Mouse (Mus musculus): ENCODE measurements around the gene Pou2f1.

Gene Pou2f1

DNA sequence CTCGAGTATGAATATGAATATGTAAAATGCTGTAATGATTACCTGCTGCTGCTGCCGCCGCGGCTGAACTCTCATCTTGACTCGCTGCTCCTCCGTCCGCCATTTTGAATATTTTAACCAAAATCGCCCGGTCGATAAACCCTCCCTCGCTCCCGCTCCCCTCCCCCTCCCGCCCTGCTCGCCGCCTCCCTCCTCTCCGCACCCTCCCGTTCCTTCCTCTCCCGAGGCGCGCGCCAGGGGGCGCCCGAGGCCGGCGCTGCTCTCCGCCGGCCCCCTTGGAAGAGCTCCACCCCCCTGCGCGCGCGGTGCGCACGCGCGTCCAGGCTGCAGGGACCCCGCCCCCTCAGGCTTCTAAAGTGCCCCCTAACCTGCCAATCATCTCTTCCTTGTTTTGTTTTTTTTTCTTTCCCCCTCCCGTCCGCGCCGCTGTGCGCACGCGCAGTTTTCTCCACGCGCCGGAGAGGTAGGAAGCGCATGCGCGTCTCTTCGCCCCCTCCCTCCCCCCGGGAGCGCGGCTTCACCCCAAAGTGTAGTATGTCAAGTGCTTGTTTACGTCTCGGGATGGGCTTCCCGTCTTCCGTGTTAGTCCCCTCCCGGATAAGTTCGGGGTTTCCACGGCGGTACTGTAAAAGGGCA is at the start of gene Pou2f1:
TSS of gene Pou2f1 (minus strand) at position 159 of the 636 bp plus-strand sequence.
- DNase-seq (ENCODE audit: low spot score in 2 of 2), result peak; percentile 93 to 95

DNA sequence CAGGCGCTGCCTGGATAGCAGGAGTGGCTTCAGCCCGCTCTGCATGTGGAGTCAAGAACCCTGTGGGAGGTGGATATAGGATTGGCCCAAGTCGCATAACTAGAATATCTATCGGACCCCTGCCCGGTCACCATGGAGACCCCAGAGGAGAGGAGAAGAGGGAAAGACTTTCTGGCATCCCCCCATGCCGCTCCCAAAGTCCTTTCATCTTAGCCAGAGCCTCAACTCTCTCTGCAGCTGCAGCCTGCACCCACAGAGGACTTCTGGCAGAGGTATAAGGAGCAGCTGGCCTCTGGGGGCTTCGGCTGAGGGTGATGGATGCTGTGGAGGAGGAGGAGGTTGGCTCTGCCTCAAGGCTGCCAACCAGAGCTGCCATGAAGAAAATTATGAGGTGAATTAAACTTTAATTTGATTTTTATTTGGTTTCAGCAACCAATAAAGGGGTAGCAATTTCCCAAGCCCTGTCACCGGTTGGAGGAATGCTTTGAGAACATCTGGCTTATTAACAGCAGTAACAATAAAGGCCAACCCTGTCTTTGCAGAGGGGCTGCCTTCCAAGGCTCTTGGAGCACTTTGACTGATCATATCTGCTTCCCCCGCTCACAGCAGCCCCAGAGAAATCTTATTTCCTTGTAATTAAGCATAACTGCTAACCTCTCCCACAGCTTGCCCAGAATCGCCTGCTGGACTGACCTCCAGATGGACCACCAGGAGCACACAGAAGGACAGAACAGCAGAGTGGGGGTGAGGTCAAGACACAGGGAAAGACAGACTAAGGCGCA is 46.8 kb upstream of the Pou2f1 start:
- DNase-seq (ENCODE audit: low spot score in 2 of 2), result peak in 1 of 2 experiments; percentile 7

DNA sequence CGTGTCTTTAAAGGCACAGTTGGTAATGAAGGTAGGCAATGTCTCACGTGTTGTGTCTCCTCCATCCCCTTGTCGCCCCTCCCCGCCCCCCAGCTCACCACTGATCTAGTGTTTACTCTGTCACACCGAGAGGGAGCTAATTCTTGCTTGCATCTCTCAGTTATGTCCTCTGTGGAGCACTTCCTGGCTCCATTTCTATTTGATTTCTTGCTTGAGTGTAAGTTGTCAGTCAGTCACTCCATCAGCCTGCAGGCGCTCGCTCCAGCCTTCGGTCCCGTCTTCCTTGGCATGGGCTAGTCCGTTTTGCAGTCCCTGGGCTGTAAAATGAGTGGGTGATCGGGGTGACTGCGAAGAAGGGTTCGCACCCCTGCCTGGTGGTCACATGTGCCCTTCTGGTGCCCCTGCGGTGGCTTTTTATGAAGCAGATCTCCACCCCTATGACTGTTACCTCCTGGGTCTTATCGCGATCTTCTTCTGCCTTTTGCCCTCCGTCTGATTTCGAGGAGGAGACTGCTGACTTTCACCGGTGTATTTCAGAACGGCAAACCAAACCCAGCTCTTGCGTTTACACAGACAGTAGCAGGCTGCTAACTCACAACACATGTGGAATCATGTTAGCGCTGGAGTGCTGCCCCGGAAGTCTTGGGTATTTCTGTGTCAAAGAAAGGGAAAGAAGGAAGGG is 45.9 kb upstream of the Pou2f1 start:
- no peak for DNase-seq (ENCODE audit: low spot score in 2 of 2)

DNA sequence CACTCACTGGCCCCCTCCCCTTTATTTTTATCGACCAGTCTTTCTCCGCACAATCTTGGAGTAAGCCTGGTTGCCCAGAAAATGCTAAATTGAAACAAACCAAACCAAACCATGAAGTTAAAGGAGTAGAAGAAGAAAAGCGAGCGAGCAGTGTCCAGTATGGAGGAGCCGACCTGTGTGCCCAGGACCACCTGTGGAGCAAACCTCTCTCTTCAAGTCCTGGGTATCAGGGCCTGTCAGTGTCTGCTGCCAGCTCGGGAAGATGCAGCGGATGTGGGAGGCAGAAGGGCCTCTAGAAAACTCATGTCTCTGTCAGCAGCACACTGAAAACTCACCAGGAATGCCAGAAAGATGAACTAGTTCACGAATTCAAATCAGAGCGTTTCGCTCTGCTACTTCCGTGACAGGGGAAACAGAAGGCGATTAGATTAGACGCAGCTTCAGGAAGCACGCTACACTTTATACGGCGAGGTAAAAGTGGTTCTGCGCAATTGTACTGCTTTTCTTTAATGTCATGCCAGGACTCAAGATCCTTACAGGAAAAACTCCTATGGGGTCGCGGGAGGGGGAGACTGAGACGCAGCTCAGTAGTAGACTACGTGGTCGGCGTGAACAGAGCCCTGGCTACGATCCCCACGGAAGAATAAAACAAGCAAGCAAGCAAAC is 45.2 kb upstream of the Pou2f1 start:
- peak in 1 of 2 experiments; percentile 7 for DNase-seq (ENCODE audit: low spot score in 2 of 2)

DNA sequence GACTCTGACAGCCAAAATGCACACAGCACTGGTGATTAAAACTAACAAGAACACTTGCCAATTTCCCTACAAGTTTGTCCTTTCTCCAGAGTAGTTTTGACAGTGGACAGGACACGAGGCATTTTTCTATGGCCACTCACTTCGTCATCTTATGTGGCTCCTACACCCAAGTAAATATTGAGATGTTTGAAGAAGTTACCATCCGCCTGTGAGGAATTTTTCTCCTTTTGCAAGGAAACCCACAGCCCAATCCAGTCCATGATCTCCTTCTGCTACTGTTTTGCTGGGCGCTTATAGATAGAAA is 43.4 kb upstream of the Pou2f1 start:
- no peak for DNase-seq (ENCODE audit: low spot score in 2 of 2)

DNA sequence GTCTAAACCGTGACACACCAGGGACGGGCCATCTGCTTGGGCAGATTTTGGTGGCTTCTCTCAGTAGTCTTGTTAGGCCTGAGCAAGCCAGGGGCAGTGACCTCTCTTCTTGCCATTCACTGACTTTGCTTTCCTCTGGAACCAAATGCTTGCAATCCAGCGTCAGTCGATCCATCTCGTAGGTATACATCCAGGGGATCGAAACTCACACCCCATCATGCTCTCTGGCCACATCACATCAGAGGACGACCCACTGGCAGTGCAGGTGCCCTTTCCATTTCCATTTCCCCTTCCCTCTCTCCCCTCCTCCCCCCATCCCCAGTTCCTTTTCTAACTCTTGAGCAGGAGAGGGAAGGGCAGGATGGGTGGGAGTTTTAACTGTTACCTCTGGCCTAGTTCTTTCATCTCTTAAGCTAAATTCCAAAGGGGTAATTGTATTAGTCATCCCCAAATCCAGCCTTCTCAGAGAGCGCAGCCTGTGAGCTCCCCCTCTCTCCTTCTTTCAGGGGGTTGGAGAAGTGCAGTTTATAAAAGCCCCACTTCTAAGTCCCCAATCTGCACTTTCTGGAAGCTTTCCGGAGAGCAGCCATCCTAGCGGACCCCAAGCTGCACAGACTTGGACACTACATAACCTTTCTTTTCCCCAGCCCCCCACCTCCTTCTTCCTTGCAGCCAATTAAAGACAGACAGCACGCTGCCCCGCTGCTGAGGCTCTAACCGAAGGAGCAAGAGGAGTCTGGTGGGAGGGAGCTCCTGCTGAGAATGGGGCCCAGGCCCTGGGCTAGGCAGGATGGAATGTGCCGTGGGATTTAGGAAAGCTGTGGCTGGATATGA is 42.8 kb upstream of the Pou2f1 start:
- no peak for DNase-seq (ENCODE audit: low spot score in 2 of 2)

DNA sequence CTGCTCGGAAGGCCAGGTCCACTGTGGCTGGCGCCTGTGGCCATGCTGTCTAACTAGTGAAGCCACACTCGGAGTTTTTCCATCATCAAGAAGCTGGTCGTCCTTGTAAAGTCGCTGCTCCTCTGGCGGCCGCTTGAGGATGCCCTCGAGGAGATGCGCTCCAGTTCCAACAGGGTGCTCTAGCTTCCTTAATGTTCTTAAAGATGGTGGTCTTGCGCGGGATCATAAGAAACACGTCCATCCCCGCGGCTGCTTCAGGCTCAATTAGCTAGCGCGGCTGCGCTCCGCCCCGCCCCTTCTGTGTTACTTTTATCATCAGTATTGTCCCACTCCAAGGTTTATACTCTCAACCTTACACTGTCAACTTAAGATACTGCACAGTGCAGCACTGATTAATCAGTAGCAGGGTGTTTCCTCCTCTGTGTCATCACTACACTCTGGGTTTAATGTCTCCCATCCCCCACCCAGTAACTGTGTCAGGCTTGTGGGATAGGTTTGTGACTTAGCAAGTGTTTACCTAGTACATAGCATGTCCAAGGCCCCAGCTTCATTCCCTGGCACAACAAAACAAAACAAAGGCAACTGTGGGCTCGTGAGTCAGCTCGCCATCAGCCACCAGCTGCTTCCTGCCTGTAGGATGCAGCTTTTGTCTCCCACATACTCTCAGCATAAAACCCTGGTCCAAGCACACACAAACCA is 41.1 kb upstream of the Pou2f1 start:
- peak in 1 of 2 experiments; percentile 5 for DNase-seq (ENCODE audit: low spot score in 2 of 2)

DNA sequence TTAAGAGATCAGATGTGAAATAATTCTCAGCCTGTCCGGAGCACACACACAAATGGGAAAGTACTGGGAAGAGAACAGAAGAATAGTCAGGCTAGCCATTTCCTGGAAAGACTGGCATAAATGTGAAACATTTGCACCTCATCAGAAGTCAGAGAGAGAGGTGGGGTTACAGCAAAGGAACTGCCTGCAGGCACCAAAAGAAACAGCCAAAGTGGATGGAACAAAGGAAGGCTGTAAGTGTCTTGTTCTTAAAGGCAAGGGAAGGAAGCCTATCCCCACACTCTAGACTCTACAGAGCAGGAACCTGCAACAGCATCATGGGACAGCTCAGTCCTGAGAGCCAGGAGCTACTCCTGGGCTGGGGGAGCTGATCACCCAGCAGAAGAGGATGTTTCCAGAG is 39.0 kb upstream of the Pou2f1 start:
- DNase-seq (ENCODE audit: low spot score in 2 of 2), result no peak

DNA sequence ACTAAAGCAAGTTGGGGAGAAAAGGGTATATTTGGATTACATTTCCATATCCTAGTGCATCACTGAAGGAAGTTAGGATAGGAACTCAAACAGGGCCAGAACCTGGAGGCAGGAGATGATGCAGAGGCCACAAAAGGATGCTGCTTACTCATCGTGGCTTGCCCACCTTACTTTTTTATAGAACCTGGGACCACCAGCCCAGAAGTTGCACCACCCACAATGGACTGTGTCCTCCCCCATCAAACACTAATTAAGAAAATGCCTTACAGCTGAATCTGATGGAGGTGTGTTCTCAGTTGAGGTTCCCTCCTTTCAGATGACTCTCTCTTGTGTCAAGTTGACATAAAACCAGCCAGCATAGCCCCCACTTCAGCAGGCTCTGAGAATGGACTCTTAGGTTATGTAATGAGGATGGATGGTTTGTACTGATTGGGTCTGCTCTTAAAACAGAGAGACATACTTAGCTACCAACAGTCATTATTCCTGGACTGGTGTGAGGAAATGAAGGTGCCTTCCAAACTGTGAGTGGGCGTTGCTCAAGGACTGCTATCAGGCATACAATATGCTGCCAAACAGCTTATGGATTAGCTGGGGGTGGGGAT is 36.4 kb upstream of the Pou2f1 start:
- no peak for DNase-seq (ENCODE audit: low spot score in 2 of 2)

DNA sequence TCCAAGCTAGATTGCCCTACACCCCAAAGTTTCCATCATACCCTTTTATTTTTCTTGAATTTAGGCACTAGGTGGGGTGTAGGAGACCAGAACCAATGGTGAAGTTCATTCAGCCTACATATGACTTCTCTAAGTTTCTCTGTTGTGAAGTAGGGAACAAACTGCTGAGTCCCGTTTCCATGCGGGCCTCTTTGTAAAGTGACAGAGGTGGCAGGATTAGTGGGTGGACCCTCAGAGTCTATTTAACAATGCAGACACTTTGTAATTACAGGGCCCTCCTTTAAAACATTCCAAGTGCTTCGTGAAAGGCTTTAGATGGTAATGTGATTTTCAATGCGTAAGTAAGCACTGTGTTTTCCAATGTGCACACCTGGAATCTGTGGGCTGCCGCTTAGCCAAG is 32.6 kb upstream of the Pou2f1 start:
- no peak for DNase-seq (ENCODE audit: low spot score in 2 of 2)

DNA sequence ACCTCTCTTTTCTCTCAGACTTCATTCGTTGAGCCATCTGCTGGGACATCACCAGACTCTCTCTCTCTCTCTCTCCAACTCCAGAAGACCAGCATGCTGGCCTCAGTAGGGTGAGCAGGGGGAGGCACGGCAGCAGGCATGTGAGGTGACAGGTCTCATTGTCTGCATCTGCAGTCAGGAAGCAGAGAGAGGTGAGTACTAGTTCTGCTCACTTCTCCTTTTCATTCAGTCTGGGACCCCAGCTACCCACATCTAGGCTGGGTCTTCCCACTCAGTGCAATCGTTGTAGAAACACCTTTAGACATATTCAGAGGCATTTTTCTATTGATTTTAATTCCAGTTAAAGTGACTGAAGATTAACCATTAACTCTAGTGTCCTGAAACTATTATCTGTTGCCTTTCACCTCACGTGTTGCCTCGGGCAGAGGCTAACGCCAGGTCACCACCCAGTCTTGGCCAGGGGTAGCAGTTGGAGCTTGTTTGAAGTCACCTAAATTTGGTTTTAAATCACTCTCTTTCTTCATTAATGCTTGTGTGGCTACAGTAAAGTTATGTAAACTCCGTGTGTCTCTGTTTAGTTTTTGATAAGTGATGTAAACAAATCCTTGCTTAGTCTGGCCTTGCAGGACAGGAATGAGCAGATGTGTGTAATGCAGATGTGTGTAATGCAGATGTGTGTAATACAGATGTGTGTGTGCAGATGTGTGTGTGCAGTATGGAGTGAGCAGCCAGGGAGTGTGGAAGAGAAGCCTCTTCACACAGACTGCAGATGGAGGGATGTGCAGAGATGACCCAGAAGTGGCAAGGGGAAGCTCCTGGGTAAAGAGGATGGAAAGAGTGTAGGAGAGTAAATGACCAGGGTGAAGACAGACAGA is 29.4 kb upstream of the Pou2f1 start:
- DNase-seq (ENCODE audit: low spot score in 2 of 2), result no peak

DNA sequence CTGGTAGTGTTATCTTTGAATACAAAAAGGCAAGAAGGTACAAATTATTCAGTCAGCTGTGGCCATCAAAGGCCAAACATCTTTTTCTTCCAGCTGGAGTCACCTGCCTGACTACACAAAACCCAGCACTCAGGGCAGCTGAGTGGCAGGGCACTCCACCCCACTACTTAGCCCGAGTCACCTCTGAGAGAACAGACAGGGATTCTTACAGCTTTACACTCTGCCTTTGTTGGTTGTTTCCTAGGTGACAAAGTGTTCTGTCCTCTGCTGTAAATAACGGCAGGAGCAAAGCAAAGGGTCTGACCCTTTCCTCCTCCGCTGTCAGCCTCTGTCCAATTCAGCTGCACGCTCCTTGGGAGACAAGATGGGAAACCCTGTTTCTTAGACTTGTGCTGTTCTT is 21.5 kb upstream of the Pou2f1 start:
- no peak for DNase-seq (ENCODE audit: low spot score in 2 of 2)

DNA sequence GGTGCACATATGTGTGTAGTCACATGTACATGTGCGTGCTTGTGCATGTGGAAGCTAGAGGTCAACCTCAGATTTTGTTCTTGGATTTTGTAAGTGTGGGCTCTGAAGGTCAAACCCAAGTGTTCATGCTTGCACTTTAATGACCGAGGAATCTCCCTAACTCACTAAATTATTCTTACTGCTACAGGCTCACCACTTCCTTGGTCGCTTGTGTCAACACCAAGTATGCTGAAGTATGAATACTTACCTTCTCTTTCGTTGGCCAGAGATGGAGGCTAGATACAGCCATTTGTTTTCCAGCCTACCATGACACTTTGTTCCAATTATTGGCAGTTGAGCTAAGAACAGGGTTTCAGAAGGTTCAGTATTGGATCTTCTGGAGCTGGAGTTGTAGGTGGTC is 14.7 kb upstream of the Pou2f1 start:
- no peak for DNase-seq (ENCODE audit: low spot score in 2 of 2)

DNA sequence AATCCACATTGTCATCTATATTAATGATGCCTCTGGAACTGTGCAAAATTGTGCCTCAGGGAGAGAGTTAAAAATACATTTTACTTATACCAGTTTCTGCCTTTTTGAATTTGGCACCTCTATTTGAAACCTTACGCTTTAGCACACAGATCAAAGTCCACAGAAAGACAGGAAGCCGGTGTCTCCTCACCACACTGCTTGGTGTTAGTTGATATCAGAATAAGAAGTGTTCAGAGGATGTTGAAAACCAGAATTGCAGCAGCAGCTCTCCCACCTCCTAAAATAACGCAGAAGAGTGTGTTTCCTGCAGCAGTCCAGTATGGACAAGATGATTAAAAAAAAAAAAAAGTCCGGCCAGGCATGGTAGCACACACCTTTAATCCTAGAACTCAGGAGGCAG is 13.8 kb upstream of the Pou2f1 start:
- DNase-seq (ENCODE audit: low spot score in 2 of 2), result no peak

DNA sequence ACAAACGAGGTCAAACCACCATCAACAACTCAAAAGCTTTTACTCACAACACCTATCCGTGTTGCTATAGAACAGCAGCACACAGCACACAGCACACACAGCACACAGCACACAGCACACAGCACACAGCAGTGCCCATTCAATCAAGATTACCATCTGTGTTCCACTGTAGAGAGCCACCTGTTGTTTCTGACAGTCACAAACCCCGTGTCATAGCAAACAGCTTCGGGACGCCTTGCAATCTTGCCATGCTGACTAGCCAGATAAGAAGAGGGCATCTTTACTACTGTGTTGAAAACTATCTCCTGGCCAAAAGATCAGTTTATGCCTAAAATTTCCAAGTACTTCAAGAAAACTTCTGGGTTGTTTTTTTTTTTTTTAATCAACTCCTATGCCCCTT is 12.1 kb upstream of the Pou2f1 start:
- no peak for DNase-seq (ENCODE audit: low spot score in 2 of 2)

DNA sequence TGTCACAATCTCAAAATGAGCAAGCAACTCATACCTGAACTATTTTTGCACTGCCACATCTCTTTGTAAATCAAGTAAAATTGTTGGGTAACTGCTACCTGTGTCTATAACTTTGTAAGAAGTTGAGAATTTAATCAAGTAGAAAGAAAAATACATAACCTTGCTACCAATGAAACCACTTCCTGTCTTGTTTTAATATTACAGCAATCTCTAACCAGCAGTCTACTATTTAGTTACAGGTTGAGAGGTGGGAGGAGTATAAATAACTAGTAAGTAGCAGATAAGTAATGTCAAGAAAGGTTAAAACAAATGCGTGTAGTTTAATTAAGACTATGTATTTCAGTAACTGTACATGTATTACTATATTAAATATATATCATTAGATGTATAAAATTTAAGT is 7.6 kb upstream of the Pou2f1 start:
- no peak for DNase-seq (ENCODE audit: low spot score in 2 of 2)

DNA sequence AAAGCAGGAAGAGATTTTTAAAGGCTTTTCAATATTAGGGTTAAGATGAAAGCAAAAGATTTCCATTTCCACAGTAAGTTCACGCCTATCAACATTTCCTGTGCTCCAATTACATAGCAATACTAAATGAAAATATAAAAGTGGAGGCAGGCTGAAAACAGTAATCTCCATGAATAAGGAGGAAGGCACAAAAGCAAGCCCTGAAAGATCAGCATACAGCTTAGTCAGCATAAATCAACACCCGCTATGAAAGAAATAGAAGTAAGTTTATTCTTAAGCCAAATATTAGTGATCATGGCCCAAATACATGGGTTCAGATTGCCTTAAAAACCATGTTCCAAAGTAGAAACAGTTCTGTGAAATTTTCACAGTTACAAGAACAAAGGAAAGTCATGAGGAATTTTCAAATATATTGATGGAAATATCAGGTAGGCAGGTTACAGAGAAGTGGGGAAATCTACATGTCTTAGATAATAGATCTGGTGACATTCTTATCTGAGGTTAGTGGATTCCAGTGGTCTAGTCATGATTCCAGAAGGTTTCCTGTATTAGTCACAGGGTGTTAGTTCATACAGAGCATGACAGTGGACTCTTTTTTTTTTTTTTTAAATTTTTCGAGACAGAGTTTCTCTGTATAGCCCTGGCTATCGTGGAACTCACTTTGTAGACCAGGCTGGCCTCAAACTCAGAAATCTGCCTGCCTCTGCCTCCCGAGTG is 6.3 kb upstream of the Pou2f1 start:
- DNase-seq (ENCODE audit: low spot score in 2 of 2), result no peak

DNA sequence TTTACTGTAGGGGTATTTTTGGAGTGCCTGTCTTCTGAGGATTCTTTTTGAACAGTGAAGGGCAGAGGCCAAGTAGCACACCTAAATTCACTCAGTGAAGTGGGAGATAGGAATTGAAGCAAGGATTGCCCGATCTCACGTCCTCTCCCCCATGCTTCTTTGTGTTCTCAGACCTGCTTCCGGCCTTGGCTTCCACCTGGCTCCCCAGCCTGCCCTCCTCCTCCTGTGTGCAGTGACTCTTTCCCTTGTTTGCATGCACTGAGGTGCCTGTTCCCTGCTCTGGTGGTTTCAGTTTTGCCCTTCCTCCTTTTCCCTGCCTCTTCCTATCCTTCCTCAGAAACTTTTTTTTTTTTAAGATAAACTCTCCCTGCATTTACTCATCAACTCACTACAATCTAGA is 4.5 kb upstream of the Pou2f1 start:
- no peak for DNase-seq (ENCODE audit: low spot score in 2 of 2)

All from frontal cortex, postnatal 14 days (tissue).